Mouse (Mus musculus) myocyte (in vitro differentiated cells): ENCODE measurements at regions not wholly inside any gene's neighbourhood (a gene's known extent, or its start where the extent isn't known, plus 50 kb on each side); places are given as distances from the start of the nearest gene placed in this dataset.

ENCODE experiments used
- H3K27me3 ChIP-seq: one replicate; pipeline ENCODE4 v1.6.1; 2011; ENCODE audit not compliant: control insufficient read depth, insufficient read depth, insufficient read length
- H3K36me3 ChIP-seq: one replicate; pipeline ENCODE4 v1.6.1; 2011; ENCODE audit not compliant: control insufficient read depth, insufficient read depth
- H3K4me2 ChIP-seq: one replicate; pipeline ENCODE4 v1.6.1; 2011; ENCODE audit warnings: low read depth, control low read depth
- H3K4me3 ChIP-seq: one replicate; pipeline ENCODE4 v1.5.1; 2011; ENCODE audit warnings: mild to moderate bottlenecking, control low read depth, moderate library complexity
- H3K79me2 ChIP-seq: one replicate; pipeline ENCODE4 v1.6.1; 2011; ENCODE audit not compliant: control insufficient read depth, insufficient read depth
- H3ac ChIP-seq: one replicate; pipeline ENCODE4 v1.6.1; 2011; ENCODE audit not compliant: control insufficient read depth, insufficient read length
- CEBPB ChIP-seq: IDR thresholded peaks from 2 replicates; pipeline ENCODE4 v1.6.1; 2011; ENCODE audit warnings: mild to moderate bottlenecking, moderate library complexity; ENCODE audit not compliant: poor library complexity, insufficient read depth, severe bottlenecking
- E2F4 ChIP-seq: IDR thresholded peaks from one replicate; pipeline ENCODE4 v1.6.1; 2011; ENCODE audit warnings: mild to moderate bottlenecking, control low read depth, moderate library complexity; ENCODE audit not compliant: insufficient read depth
- MAX ChIP-seq: IDR thresholded peaks from one replicate; pipeline ENCODE4 v1.6.1; 2011; ENCODE audit warnings: low read depth, mild to moderate bottlenecking, control low read depth
- MYOD1 ChIP-seq, 3 experiments: IDR thresholded peaks; one replicate each; pipeline ENCODE4 v1.6.1; 2011; ENCODE audit warnings: control low read depth in 2 of 3, low read depth in 2 of 3, mild to moderate bottlenecking in 2 of 3, moderate library complexity in 1 of 3; ENCODE audit not compliant: insufficient read length in 2 of 3, control insufficient read depth in 1 of 3
- MYOG ChIP-seq, 3 experiments: IDR thresholded peaks; one replicate each; pipeline ENCODE4 v1.6.1; 2011; ENCODE audit warnings: control low read depth in 2 of 3, low read depth in 2 of 3, mild to moderate bottlenecking in 2 of 3; ENCODE audit not compliant: insufficient read length in 2 of 3, control insufficient read depth in 1 of 3, insufficient read depth in 1 of 3
- POLR2A ChIP-seq: IDR thresholded peaks from one replicate; pipeline ENCODE4 v1.6.1; 2011; ENCODE audit warnings: low read depth, mild to moderate bottlenecking, control low read depth, moderate library complexity; ENCODE audit not compliant: insufficient read length
- POLR2AphosphoS2 ChIP-seq: IDR thresholded peaks from one replicate; pipeline ENCODE4 v1.6.1; 2011; ENCODE audit warnings: low read depth, control low read depth; ENCODE audit not compliant: insufficient read length
- REST ChIP-seq: IDR thresholded peaks from one replicate; pipeline ENCODE4 v1.6.1; 2011; ENCODE audit warnings: mild to moderate bottlenecking, control low read depth, moderate library complexity; ENCODE audit not compliant: insufficient read depth, insufficient read length
- SRF ChIP-seq: IDR thresholded peaks from one replicate; pipeline ENCODE4 v1.6.1; 2011; ENCODE audit warnings: low read depth; ENCODE audit not compliant: control insufficient read depth, insufficient read length
- TCF12 ChIP-seq: IDR thresholded peaks from one replicate; pipeline ENCODE4 v1.6.1; 2011; ENCODE audit warnings: mild to moderate bottlenecking, control low read depth; ENCODE audit not compliant: poor library complexity, insufficient read depth, severe bottlenecking
- TCF3 ChIP-seq: IDR thresholded peaks from one replicate; pipeline ENCODE4 v1.6.1; 2011; ENCODE audit warnings: low read depth, control low read depth; ENCODE audit not compliant: insufficient read length
- USF1 ChIP-seq: IDR thresholded peaks from one replicate; pipeline ENCODE4 v1.6.1; 2011; ENCODE audit warnings: low read depth, mild to moderate bottlenecking, control low read depth, moderate library complexity

DNA sequence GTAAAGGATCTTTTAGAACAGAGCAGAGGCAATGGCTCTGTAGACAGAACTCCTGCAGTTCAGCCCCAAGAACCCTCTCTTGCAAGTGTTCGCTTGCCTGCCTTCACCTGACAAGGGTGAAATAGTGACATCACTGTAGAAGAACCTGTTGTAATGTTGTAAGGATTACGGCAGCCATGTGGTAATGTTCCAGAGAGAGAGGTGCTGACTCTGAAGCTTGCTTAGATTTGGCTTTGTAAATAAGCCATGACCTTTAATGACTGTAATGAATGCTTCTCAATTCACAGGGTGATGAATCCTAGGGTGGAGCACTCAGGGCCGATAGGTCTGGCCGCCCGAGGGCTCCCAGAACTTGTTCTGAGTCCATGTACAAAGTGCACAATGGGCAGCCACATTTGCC, 230.2 kb downstream of the Irx1 start:
- no peak overlapping the region for H3K4me3 ChIP-seq
- H3K27me3 ChIP-seq = no peaks in the 10 kb centered on the region
- TF ChIP-seq USF1 (no peak), MAX (no peak), MYOD1 (IDR thresholded peaks at IDR 0.05; ENCODE audit: control insufficient read depth in 1 of 3, insufficient read length in 2 of 3, low read depth in 2 of 3) (no peak), POLR2AphosphoS2 (no peak), SRF (no peak), TCF12 (no peak), TCF3 (no peak), POLR2A (no peak), REST (no peak), E2F4 (no peak), MYOG (IDR thresholded peaks at IDR 0.05; ENCODE audit: control insufficient read depth in 1 of 3, insufficient read depth in 1 of 3, insufficient read length in 2 of 3, low read depth in 2 of 3) (no peak), CEBPB (no peak)
- no peaks in the 10 kb centered on the region for H3K36me3 ChIP-seq
- no peaks in the 10 kb centered on the region for H3K79me2 ChIP-seq
- H3K4me2 ChIP-seq = no peak overlapping the region
- no peak overlapping the region for H3ac ChIP-seq

GRCm38 (mm10) chr13:71732903-71733302, 230.6 kb downstream of the Irx1 start:
- Histone ChIP-seq H3K4me2 (no peak overlapping the region), H3K79me2 (no peaks in the 10 kb centered on the region), H3K36me3 (no peaks in the 10 kb centered on the region), H3K4me3 (no peak overlapping the region), H3K27me3 (no peaks in the 10 kb centered on the region), H3ac (no peak overlapping the region)
- no peak for TF ChIP-seq REST
- no peak for TF ChIP-seq SRF

- Histone ChIP-seq H3K4me2 (no peak overlapping the region), H3K79me2 (no peaks in the 10 kb centered on the region), H3K36me3 (no peaks in the 10 kb centered on the region), H3ac (no peak overlapping the region), H3K4me3 (no peak overlapping the region), H3K27me3 (no peaks in the 10 kb centered on the region)
- TF ChIP-seq MYOD1 (IDR thresholded peaks at IDR 0.05; ENCODE audit: control insufficient read depth in 1 of 3, insufficient read length in 2 of 3, low read depth in 2 of 3) (no peak), MAX (no peak), TCF3 (no peak), SRF (no peak), MYOG (IDR thresholded peaks at IDR 0.05; ENCODE audit: control insufficient read depth in 1 of 3, insufficient read depth in 1 of 3, insufficient read length in 2 of 3, low read depth in 2 of 3) (no peak), USF1 (no peak), POLR2A (no peak)
Measured at GRCm38 (mm10) chr13:71690069-71690817, 273.3 kb downstream of the Irx1 start.

GRCm38 (mm10) chr13:71689187-71689586, 274.3 kb downstream of the Irx1 start:
- H3K27me3 ChIP-seq = no peaks in the 10 kb centered on the region
- TF ChIP-seq POLR2A (no peak), USF1 (no peak)
- no peaks in the 10 kb centered on the region for H3K36me3 ChIP-seq
- H3ac ChIP-seq = no peak overlapping the region
- no peak overlapping the region for H3K4me2 ChIP-seq
- no peak overlapping the region for H3K4me3 ChIP-seq
- H3K79me2 ChIP-seq = no peaks in the 10 kb centered on the region

- Histone ChIP-seq H3K36me3 (no peaks in the 10 kb centered on the region), H3K4me2 (no peak overlapping the region), H3K27me3 (no peaks in the 10 kb centered on the region), H3ac (no peak overlapping the region), H3K79me2 (no peaks in the 10 kb centered on the region), H3K4me3 (no peak overlapping the region)
- TF ChIP-seq SRF (no peak), POLR2A (no peak), USF1 (no peak), CEBPB (no peak), MAX (no peak), TCF3 (no peak), REST (no peak), POLR2AphosphoS2 (no peak), MYOG (IDR thresholded peaks at IDR 0.05; ENCODE audit: control insufficient read depth in 1 of 3, insufficient read depth in 1 of 3, insufficient read length in 2 of 3, low read depth in 2 of 3) (no peak), MYOD1 (IDR thresholded peaks at IDR 0.05; ENCODE audit: control insufficient read depth in 1 of 3, insufficient read length in 2 of 3, low read depth in 2 of 3) (no peak), TCF12 (no peak), E2F4 (no peak)
Measured at GRCm38 (mm10) chr13:71676081-71676624, 287.4 kb downstream of the Irx1 start.
